21 mouse cellular contexts compared by ENCODE assay signal in the genomic region with DNA sequence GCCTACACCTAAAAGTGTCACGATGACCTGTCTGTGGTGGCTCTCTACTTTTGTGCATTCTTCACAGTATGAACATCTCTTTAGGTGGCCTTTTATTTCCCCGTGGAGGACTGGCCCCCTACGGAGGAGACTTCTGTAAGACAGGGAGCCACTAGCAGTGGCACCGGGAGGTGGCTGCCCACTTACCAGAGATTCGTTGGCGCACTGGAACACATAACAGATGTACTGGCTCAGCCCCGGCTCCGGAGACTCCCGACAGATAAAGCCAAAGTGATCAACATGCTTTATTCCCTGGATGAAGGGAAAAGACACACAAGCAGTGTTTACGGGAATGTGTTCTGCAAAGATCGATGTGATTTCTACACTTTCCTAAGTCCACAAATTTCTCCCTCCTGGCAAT.
A peak's percentile ranks its signal among the peaks of the same experiment; 100 is the strongest.
DNase-seq lines count a peak whose midpoint lies in the region; ATAC-seq lines count a peak whose summit lies in the region.
"Had no signal": no experiment of that assay in that cellular context is flagged by ENCODE, and none has a peak within 500 bp of the region (broad histone marks: within the 10 kb centered on the region; RNA-seq: fewer than 3 reads in every experiment).

No protein-coding gene starts in this region.

- H3K4me3 ChIP-seq in lung, embryonic 16.5 days (ENCODE audit: low read length) = no peak overlapping the region
- H3K4me3 ChIP-seq: heart, embryonic 10.5 days; limb, embryonic 13.5 days; midbrain, embryonic 10.5 days had no signal

- no peaks in the 10 kb centered on the region for H3K36me3 ChIP-seq in lung, embryonic 16.5 days (ENCODE audit: control insufficient read depth, insufficient read depth, low read length)
- H3K36me3 ChIP-seq: limb, embryonic 13.5 days; midbrain, embryonic 10.5 days had no signal

- no peaks in the 10 kb centered on the region for H3K4me1 ChIP-seq in lung, embryonic 16.5 days (replicated peaks; ENCODE audit: control insufficient read depth, insufficient read depth, low read length)
- H3K4me1 ChIP-seq: heart, embryonic 10.5 days; limb, embryonic 13.5 days; midbrain, embryonic 10.5 days had no signal

- H3K27me3 ChIP-seq in lung, embryonic 16.5 days (ENCODE audit: control insufficient read depth, insufficient read depth, low read depth, low read length) = no peaks in the 10 kb centered on the region
- H3K27me3 ChIP-seq: limb, embryonic 13.5 days; Patski had no signal

- no peak overlapping the region for H3K27ac ChIP-seq in lung, embryonic 16.5 days (ENCODE audit: low read length)
- H3K27ac ChIP-seq: heart, embryonic 10.5 days; hindbrain, embryonic 14.5 days; limb, embryonic 13.5 days; midbrain, embryonic 10.5 days had no signal

- H3K9ac ChIP-seq in lung, embryonic 16.5 days (ENCODE audit: low read length) = no peak overlapping the region
- H3K9ac ChIP-seq: hindbrain, embryonic 14.5 days; limb, embryonic 13.5 days had no signal

- H3K9me3 ChIP-seq in lung, embryonic 16.5 days (ENCODE audit: control insufficient read depth, low read length) = no peaks in the 10 kb centered on the region
- H3K9me3 ChIP-seq: heart, embryonic 10.5 days; limb, embryonic 13.5 days; midbrain, embryonic 10.5 days had no signal

- ATAC-seq in frontal cortex, adult (ENCODE audit: low TSS enrichment) = 0 out of 2 replicates have a peak, but pooled peaks have one; percentile 27
- ATAC-seq in lung, embryonic 16.5 days (ENCODE audit: low read depth) = peak; percentile 36; the same call in 1 of the 2 replicates
- ATAC-seq: activated CD4-positive, CD25-positive, alpha-beta regulatory T cell, adult 4 months; Patski had no signal

- WGBS in lung, embryonic 16.5 days = 51% methylated on average over 11 of the region's 11 CpGs

- H3K4me2 ChIP-seq in lung, embryonic 16.5 days (ENCODE audit: low read depth, low read length) = no peak overlapping the region
- H3K4me2 ChIP-seq: hindbrain, embryonic 14.5 days; limb, embryonic 13.5 days had no signal

- no peak for DNase-seq in frontal cortex, postnatal 10 days (ENCODE audit: low spot score in 2 of 2)
- DNase-seq in lung, adult 18-20 months = no peak
- DNase-seq in cerebellum, postnatal 14 days = peak; percentile 43 to 67
- DNase-seq in urinary bladder, adult 2 months (ENCODE audit: low spot score) = no peak
- no peak for DNase-seq in embryo, embryonic 10 days (ENCODE audit: low spot score)
- DNase-seq: adrenal gland, postnatal 14 days; B cell, adult 2 months; gastrocnemius, postnatal 36 days; heart, postnatal 14 days; kidney, adult 18-20 months; kidney, postnatal 14 days; retina, postnatal 1 day; thymus, postnatal 36 days had no signal

Comparison
In these comparisons a context has a peak if more than half of its experiments do, and no peak if none do; other contexts are left out.
1. DNase-seq: peak in cerebellum, postnatal 14 days (2 of 2); none in frontal cortex, postnatal 10 days (0 of 2), lung, adult 18-20 months (0 of 2), urinary bladder, adult 2 months (single experiment) and embryo, embryonic 10 days (single experiment).